Mouse (Mus musculus) central nervous system, embryonic 14 days (tissue): ENCODE data around the gene Dnm1. TPM values are rescaled to one million over a fixed set of nuclear protein-coding genes. Genes with fewer than 3 reads are reported as not detected.

Experiments used
- polyA plus RNA-seq: library from polyadenylated mRNA; depleted of rRNA; stranded (reverse); fragments of >200 nt; gene quantifications from 2 replicates; pipeline ENCODE4 v1.2.3, GENCODE M21; 2012; rRNA removed

Gene Dnm1
- polyA plus RNA-seq: 141 and 226 TPM in 2 replicates

DNA sequence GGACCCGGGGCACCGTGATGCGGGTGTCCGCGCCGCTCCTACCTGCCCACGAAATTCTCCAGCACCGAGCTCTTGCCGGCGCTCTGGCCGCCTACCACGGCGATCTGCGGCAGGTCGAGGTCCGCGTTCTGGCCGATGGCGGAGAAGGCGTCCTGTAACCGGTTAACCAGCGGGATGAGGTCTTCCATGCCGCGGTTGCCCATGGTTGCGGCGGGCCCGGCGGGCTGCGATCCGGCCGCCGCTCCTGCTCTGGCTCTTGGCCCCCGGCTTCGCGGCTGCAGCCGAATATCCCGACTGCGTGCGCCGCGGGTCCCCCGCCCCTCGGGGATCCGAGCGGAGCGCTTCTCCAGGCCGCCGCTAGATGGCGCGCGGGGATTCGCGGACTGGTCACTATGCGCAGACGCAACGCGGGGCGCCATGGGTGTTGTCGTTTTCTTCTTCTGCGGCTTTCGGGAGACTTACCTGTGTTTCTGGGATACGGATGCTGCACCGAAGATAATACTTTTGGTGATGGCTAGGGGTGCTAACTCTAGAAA, at the start of gene Dnm1:
TSS of gene Dnm1 (minus strand) at position 332 of the 536 bp plus-strand sequence.

GRCm38 (mm10) chr2:32395484-32395945, 42.4 kb upstream of the Dnm1 start, which contains the start of gene Ptges2:
Ptges2 (plus strand) TSS chr2:32395896.

GRCm38 (mm10) chr2:32387706-32388490, 34.8 kb upstream of the Dnm1 start, which contains the start of gene Lcn2:
Lcn2 (minus strand) TSS chr2:32388252.

GRCm38 (mm10) chr2:32381775-32382223, 28.7 kb upstream of the Dnm1 start, which contains the start of gene 1110008P14Rik:
1110008P14Rik (minus strand) TSS chr2:32381938.

GRCm38 (mm10) chr2:32352151-32353006, 759 bp downstream of the Dnm1 start, which contains the start of gene Ciz1:
Ciz1 (plus strand) TSS chr2:32352327.

DNA sequence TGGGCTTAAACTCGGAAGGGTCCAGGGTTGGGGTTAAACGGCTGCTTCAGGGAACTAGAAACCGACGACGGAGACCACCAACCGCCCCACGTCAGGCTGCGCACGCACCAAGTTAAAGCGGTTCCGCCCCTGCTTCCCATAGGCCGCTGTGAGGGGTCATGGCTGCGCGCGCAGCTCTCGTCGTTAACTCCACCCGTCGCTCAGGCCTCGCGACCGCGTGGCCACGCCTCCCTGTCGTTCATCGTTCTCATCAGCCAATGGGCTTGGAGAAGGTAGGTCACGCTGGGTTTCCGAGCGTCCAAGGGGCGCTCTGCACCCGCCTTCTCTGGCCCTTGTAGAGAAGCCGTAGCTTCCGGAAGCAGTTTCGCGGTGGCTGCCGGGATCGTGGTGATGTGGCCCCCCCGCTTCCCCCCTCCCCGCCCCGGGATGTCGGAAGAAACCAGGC, 65.2 kb downstream of the Dnm1 start, which contains the start of gene Swi5:
TSS of gene Swi5 (minus strand) at position 153 of the 445 bp plus-strand sequence.

GRCm38 (mm10) chr2:32287334-32287840, 65.8 kb downstream of the Dnm1 start, which contains the start of gene Golga2:
Golga2 (plus strand) TSS chr2:32287384.

DNA sequence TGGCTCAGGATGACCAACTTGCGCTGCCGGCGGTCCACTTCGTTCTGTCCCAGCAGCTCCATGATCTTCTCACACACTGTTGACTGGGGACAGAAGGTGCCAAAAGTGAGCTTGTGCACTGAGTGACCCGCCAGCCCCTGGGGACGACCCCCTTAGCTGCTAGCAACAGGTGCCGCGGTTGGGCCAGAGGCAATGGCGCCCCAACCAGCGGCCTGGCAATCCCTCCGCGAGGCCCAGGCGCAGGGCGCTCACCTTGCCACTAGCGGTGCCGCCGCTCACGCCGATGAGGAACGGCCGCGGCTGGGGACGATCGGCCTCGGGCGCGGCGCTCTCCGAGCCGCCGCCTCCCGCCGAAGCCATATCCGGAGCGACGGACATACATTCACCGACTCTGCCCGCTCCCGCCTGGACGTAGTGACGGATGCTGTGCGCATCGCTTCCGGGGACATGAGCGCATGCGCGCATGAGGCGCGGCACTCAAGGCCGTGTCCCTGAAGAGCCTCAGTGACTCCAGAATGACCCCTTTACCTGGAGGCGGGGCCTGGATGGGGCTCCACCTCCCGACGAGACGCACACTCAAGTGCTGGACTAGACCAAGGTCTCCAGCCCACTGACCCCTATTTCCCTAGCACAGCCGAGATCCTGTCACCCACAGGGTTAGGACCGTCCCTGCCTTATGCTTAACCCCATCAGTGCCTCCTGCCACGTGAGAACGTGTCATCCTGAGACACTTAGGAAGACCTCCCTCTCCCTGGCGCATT, 93.3 kb downstream of the Dnm1 start, which contains the start of gene Uck1:
TSS of gene Uck1 (minus strand) at position 503 of the 761 bp plus-strand sequence.

Other genes starting within 250 kb of the Dnm1 start
- gene Prrc2b, start 202.3 kb downstream of the Dnm1 start, polyA plus RNA-seq: 97.5 and 108 TPM in 2 replicates
- gene Pomt1, start 116.7 kb downstream of the Dnm1 start, polyA plus RNA-seq: 40.2 and 43.3 TPM in 2 replicates
- gene Uck1, start 93.2 kb downstream of the Dnm1 start, polyA plus RNA-seq: 71.8 and 74.1 TPM in 2 replicates
- gene Golga2, start 66.0 kb downstream of the Dnm1 start, polyA plus RNA-seq: 51.7 and 57.5 TPM in 2 replicates
- gene Swi5, start 65.3 kb downstream of the Dnm1 start, polyA plus RNA-seq: 373 and 404 TPM in 2 replicates
- gene Ciz1, start 1.0 kb downstream of the Dnm1 start, polyA plus RNA-seq: 227 and 232 TPM in 2 replicates
- gene 1110008P14Rik, start 28.6 kb upstream of the Dnm1 start, polyA plus RNA-seq: 81.0 and 92.5 TPM in 2 replicates
- 0.70 and 1.2 TPM in 2 replicates for gene Lcn2, start 34.9 kb upstream of the Dnm1 start, polyA plus RNA-seq
- gene Ptges2, start 42.6 kb upstream of the Dnm1 start, polyA plus RNA-seq: 44.8 and 49.5 TPM in 2 replicates
- gene Naif1, start 97.1 kb upstream of the Dnm1 start, polyA plus RNA-seq: 3.7 and 4.0 TPM in 2 replicates
- 36.9 and 37.6 TPM in 2 replicates for gene Slc25a25, start 98.1 kb upstream of the Dnm1 start, polyA plus RNA-seq
- 8.6 and 10.4 TPM in 2 replicates for gene Fam102a, start 182.0 kb upstream of the Dnm1 start, polyA plus RNA-seq
- 162 and 163 TPM in 2 replicates for gene Dpm2, start 217.5 kb upstream of the Dnm1 start, polyA plus RNA-seq
- 12.2 and 12.4 TPM in 2 replicates for gene Pip5kl1, start 221.5 kb upstream of the Dnm1 start, polyA plus RNA-seq
- gene 9430097D07Rik, start 222.3 kb upstream of the Dnm1 start, polyA plus RNA-seq: 0.16 and 0.17 TPM in 2 replicates
- 17.9 and 23.0 TPM in 2 replicates for gene St6galnac4, start 233.8 kb upstream of the Dnm1 start, polyA plus RNA-seq
- gene St6galnac6, start 246.4 kb upstream of the Dnm1 start, polyA plus RNA-seq: 20.1 and 25.6 TPM in 2 replicates